Mouse (Mus musculus): ENCODE measurements at regions not wholly inside any gene's neighbourhood (a gene's known extent, or its start where the extent isn't known, plus 50 kb on each side); places are given as distances from the start of the nearest gene placed in this dataset.

DNA sequence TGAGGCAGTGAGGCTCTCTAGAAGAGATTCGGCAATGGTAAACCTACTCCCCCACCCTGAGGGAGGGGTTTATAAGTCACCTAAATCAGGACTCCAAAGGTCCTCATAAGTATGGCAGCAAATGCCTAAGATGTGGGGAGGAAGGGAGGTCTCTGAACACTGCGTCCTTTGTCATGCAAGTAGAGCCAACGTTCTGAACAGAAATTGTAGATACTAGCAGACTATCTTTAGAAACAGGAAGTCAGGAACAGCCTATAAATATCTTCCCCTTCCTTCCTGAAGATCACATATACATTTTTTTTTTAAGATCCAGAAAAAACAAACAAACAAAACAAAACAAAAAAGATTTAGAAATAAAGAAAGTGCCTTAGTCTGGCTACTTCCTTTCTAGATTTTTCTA is 169.7 kb upstream of the Dyrk2 start:
- no peaks in the 10 kb centered on the region for H3K27me3 ChIP-seq (ENCODE audit: control insufficient read depth, insufficient read depth, low read length)
- no peaks in the 10 kb centered on the region for H3K4me1 ChIP-seq (ENCODE audit: control insufficient read depth, insufficient read depth, low read length)
- no peaks in the 10 kb centered on the region for H3K36me3 ChIP-seq (ENCODE audit: control insufficient read depth, insufficient read depth, low read length)
- no peaks in the 10 kb centered on the region for H3K9me3 ChIP-seq (ENCODE audit: control insufficient read depth, low read length)
- H3K4me3 ChIP-seq (ENCODE audit: low read depth, low read length) = no peak overlapping the region
- H3K9ac ChIP-seq (replicated peaks; ENCODE audit: low read depth, low read length) = no peak overlapping the region
- H3K27ac ChIP-seq (ENCODE audit: low read depth, low read length) = no peak overlapping the region
- ATAC-seq (ENCODE audit: low read depth) = no peak
- H3K4me2 ChIP-seq (ENCODE audit: low read depth, low read length) = no peak overlapping the region
- 70% methylated on average over 3 of the region's 3 CpGs for WGBS

DNA sequence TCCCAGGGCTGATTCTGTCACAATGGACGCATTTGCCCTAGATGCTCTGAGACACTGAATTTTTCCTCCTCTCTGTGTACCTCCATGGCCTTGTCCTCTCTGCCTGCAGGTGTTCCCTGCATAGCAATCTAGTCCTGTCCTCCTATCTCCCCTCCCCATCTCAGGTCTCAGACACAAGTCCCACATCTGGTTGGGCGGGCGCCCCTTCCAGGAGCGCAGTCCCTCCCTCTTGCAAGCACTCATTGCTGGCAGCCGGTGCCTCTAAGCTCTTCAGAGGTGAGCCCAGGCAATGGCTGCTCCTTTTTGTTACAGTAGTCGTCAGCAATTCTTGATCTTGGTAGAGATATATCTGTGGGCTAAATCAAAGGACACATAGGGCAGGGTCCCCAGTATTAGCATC is 169.0 kb upstream of the Dyrk2 start:
- 93% methylated on average over 6 of the region's 6 CpGs for WGBS
- H3K9me3 ChIP-seq (ENCODE audit: control insufficient read depth, low read length) = no peaks in the 10 kb centered on the region
- no peak overlapping the region for H3K9ac ChIP-seq (replicated peaks; ENCODE audit: low read depth, low read length)
- H3K27ac ChIP-seq (ENCODE audit: low read depth, low read length) = no peak overlapping the region
- no peak overlapping the region for H3K4me2 ChIP-seq (ENCODE audit: low read depth, low read length)
- no peaks in the 10 kb centered on the region for H3K36me3 ChIP-seq (ENCODE audit: control insufficient read depth, insufficient read depth, low read length)
- no peaks in the 10 kb centered on the region for H3K4me1 ChIP-seq (ENCODE audit: control insufficient read depth, insufficient read depth, low read length)
- no peak overlapping the region for H3K4me3 ChIP-seq (ENCODE audit: low read depth, low read length)
- ATAC-seq (ENCODE audit: low read depth) = no peak
- no peaks in the 10 kb centered on the region for H3K27me3 ChIP-seq (ENCODE audit: control insufficient read depth, insufficient read depth, low read length)

DNA sequence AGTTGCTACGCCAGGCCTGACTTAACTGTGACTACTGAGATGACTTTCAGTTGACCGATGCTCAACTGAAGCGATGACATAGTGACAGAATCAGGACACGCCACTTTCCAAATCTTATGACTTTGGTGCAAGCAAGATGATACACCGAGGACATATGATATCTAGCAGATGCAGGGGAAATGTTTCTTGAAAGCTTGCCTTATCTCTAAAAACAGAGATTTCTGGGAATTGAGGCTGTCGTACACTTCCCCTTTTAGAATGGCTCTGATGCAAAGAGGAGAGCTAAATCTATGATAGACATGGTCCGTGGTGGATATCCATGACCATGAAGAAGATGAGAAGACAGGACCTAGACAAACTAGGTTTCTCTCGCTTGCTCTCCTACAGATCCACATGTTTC is 167.8 kb upstream of the Dyrk2 start:
- H3K27ac ChIP-seq (ENCODE audit: low read depth, low read length) = no peak overlapping the region
- H3K27me3 ChIP-seq (ENCODE audit: control insufficient read depth, insufficient read depth, low read length) = no peaks in the 10 kb centered on the region
- no peaks in the 10 kb centered on the region for H3K36me3 ChIP-seq (ENCODE audit: control insufficient read depth, insufficient read depth, low read length)
- ATAC-seq (ENCODE audit: low read depth) = no peak
- H3K9me3 ChIP-seq (ENCODE audit: control insufficient read depth, low read length) = no peaks in the 10 kb centered on the region
- 97% methylated on average over 8 of the region's 8 CpGs for WGBS
- H3K4me3 ChIP-seq (ENCODE audit: low read depth, low read length) = no peak overlapping the region
- no peak overlapping the region for H3K9ac ChIP-seq (replicated peaks; ENCODE audit: low read depth, low read length)
- no peak overlapping the region for H3K4me2 ChIP-seq (ENCODE audit: low read depth, low read length)
- no peaks in the 10 kb centered on the region for H3K4me1 ChIP-seq (ENCODE audit: control insufficient read depth, insufficient read depth, low read length)

DNA sequence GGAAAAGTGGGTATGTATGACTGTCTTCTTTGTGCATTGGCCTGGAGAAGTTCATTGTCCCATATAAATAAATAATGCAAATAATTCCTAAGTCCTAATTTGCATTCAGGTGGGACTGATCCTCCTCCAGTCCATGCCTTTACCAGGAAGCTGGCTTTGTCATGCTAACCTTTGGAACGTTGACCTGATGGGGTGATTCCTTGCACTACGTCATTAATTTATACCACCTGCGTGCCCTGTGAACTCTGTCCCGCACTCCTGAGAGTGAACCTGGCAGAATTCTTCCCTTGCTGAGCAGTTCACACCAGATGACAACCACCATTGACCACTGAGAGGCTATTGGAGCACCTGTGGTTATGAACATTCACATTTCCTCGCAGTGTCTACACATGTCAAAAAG is 165.9 kb upstream of the Dyrk2 start:
- Histone ChIP-seq H3K9me3 (ENCODE audit: control insufficient read depth, low read length) (no peaks in the 10 kb centered on the region), H3K36me3 (ENCODE audit: control insufficient read depth, insufficient read depth, low read length) (no peaks in the 10 kb centered on the region), H3K27ac (ENCODE audit: low read depth, low read length) (no peak overlapping the region), H3K4me1 (ENCODE audit: control insufficient read depth, insufficient read depth, low read length) (no peaks in the 10 kb centered on the region), H3K27me3 (ENCODE audit: control insufficient read depth, insufficient read depth, low read length) (no peaks in the 10 kb centered on the region), H3K9ac (replicated peaks; ENCODE audit: low read depth, low read length) (no peak overlapping the region), H3K4me3 (ENCODE audit: low read depth, low read length) (no peak overlapping the region), H3K4me2 (ENCODE audit: low read depth, low read length) (no peak overlapping the region)
- 86% methylated on average over 5 of the region's 5 CpGs for WGBS
- ATAC-seq (ENCODE audit: low read depth) = no peak

DNA sequence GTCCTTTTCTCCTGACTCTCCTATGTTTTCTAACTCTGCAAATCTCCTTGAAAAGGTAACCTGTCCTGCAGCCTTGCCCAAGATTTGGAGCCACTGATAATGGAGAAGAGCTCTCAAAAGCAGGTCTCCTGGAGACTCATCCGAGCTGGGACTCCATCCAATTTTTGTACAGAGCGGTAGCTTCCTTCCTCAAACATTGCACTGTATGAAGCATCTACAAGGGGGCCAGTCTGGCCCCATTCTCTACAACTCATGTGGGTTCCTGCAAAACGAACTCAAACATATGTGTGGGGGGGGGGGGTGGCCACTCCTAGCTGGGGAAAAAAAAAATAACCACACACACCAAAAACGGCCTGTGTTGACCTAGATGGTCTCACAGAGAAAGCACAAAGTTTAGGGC is 164.4 kb upstream of the Dyrk2 start:
- Histone ChIP-seq H3K27ac (ENCODE audit: low read depth, low read length) (no peak overlapping the region), H3K36me3 (ENCODE audit: control insufficient read depth, insufficient read depth, low read length) (no peaks in the 10 kb centered on the region), H3K4me2 (ENCODE audit: low read depth, low read length) (no peak overlapping the region), H3K4me1 (ENCODE audit: control insufficient read depth, insufficient read depth, low read length) (no peaks in the 10 kb centered on the region), H3K27me3 (ENCODE audit: control insufficient read depth, insufficient read depth, low read length) (no peaks in the 10 kb centered on the region), H3K4me3 (ENCODE audit: low read depth, low read length) (no peak overlapping the region), H3K9me3 (ENCODE audit: control insufficient read depth, low read length) (no peaks in the 10 kb centered on the region), H3K9ac (replicated peaks; ENCODE audit: low read depth, low read length) (no peak overlapping the region)
- 89% methylated on average over 4 of the region's 4 CpGs for WGBS
- no peak for ATAC-seq (ENCODE audit: low read depth)

DNA sequence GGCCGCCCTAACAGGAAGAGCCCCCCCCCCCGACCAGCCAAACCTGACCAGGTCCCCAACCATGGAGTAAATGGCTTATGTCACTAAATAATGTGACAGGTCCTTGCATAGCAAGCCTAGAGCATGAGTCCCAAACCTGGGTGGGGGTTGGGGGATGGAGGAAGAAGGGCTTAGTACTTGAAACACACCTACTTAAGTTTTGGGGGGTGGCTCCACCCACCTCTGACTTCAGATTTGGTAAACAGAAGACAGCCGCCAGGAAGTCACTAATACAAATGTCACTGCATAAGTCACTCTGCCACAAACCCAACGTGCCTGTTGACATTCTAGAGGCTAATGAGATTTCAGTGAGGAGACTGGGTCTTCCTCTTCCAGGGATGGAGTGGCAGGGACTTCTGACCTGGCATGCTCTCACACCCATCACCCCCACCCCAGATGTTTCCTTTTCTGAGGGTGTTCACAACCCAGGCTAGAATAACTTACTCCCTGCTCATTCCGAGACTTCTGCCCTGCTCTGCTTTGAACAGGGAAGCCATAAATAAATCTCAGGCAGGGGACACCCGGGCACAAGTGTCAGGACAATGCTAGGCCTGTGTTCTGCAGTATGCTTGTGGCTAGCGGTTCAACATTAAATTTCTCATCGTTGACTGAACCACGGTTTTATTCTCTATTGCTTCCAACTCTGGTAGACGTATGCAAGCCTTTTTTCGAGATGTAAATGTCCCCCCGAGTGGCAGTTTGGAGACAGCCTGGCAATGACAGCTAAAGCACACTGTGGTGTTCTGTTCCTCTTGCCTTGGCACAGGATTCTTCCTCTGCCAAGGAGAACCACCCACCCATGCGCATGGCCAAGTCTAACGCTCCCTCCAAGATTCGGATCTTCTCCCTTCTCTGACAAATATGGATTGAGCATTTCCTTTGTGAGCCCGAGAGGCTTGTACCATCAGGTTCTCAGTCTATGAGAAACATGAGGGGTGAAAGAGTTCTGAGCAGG is 161.6 kb upstream of the Dyrk2 start:
- 52% methylated on average over 16 of the region's 16 CpGs for WGBS
- no peak overlapping the region for H3K9ac ChIP-seq (replicated peaks; ENCODE audit: low read depth, low read length)
- no peak overlapping the region for H3K27ac ChIP-seq (ENCODE audit: low read depth, low read length)
- H3K4me2 ChIP-seq (ENCODE audit: low read depth, low read length) = no peak overlapping the region
- no peaks in the 10 kb centered on the region for H3K9me3 ChIP-seq (ENCODE audit: control insufficient read depth, low read length)
- H3K4me1 ChIP-seq (ENCODE audit: control insufficient read depth, insufficient read depth, low read length) = no peaks in the 10 kb centered on the region
- H3K4me3 ChIP-seq (ENCODE audit: low read depth, low read length) = no peak overlapping the region
- ATAC-seq (ENCODE audit: low read depth) = no peak
- no peaks in the 10 kb centered on the region for H3K36me3 ChIP-seq (ENCODE audit: control insufficient read depth, insufficient read depth, low read length)
- H3K27me3 ChIP-seq (ENCODE audit: control insufficient read depth, insufficient read depth, low read length) = no peaks in the 10 kb centered on the region

DNA sequence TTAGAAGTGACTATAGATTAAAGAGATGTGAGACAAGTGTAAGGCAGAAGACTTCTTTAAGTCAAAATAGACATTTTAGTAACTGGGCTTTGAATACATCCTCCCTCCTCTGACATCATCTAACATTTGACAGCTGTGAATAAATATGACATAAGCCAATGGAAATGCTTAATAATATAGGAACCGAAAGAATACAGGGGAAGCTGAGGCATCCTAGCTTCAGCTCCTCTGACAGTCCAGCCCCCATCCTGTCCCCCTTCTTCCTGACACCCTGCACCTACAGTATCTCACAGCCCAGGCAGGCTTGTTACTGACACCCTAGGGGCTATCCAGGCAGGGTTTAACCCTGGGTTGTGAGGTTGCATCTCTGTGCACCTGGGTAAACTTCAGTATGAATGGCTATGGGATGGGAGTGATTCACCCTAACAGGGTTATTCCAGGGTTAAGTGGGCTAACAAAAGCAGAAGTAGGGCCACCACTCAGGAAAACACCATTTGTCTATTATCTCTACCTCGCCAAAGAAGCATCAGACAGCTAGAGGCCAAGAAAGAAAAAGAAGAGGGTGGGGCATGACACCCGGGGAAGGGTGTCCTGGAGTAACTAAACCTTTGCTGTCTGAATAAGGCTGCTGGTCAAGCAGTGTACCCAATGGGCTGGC is 158.6 kb upstream of the Dyrk2 start:
- Histone ChIP-seq H3K4me3 (ENCODE audit: low read depth, low read length) (no peak overlapping the region), H3K4me2 (ENCODE audit: low read depth, low read length) (no peak overlapping the region), H3K36me3 (ENCODE audit: control insufficient read depth, insufficient read depth, low read length) (no peaks in the 10 kb centered on the region), H3K9ac (replicated peaks; ENCODE audit: low read depth, low read length) (no peak overlapping the region), H3K27ac (ENCODE audit: low read depth, low read length) (no peak overlapping the region), H3K4me1 (ENCODE audit: control insufficient read depth, insufficient read depth, low read length) (no peaks in the 10 kb centered on the region), H3K9me3 (ENCODE audit: control insufficient read depth, low read length) (no peaks in the 10 kb centered on the region), H3K27me3 (ENCODE audit: control insufficient read depth, insufficient read depth, low read length) (no peaks in the 10 kb centered on the region)
- ATAC-seq (ENCODE audit: low read depth) = no peak
- 66% methylated on average over 3 of the region's 3 CpGs for WGBS

DNA sequence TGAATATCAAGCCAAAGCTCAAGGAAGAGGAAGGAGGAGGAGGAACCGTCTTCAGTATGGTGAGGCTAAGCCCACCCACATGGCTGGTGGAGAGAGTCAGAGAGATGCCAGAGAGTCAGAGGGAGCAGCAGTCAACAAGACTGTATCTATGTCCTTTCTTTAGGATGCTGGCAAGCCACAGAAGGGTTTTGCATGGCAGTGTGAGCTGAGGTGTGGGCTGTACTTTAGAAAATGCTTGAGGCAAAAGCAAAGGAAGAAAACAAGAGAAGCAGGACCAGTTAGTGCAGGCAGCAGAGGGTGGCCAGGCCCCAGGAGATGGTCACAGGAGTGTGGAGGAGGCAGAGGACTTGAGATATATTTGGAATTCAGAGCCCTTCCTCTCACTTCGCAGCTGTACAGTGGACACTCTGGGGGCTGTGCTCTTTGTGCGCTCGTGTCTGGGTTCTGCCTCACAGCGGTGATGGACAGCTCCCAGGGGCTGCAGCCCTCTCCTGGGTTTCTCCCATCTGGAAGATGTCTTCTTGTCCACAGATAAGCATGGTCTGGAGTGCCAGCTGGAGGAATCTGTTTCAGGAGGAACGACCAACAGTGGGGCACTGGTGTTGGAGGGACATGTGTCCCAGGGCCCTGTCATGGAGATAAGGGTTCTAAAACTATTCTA is 157.4 kb upstream of the Dyrk2 start:
- Histone ChIP-seq H3K4me2 (ENCODE audit: low read depth, low read length) (no peak overlapping the region), H3K9me3 (ENCODE audit: control insufficient read depth, low read length) (no peaks in the 10 kb centered on the region), H3K9ac (replicated peaks; ENCODE audit: low read depth, low read length) (no peak overlapping the region), H3K27ac (ENCODE audit: low read depth, low read length) (no peak overlapping the region), H3K4me3 (ENCODE audit: low read depth, low read length) (no peak overlapping the region), H3K36me3 (ENCODE audit: control insufficient read depth, insufficient read depth, low read length) (no peaks in the 10 kb centered on the region), H3K4me1 (ENCODE audit: control insufficient read depth, insufficient read depth, low read length) (no peaks in the 10 kb centered on the region), H3K27me3 (ENCODE audit: control insufficient read depth, insufficient read depth, low read length) (no peaks in the 10 kb centered on the region)
- 60% methylated on average over 6 of the region's 6 CpGs for WGBS
- no peak for ATAC-seq (ENCODE audit: low read depth)

DNA sequence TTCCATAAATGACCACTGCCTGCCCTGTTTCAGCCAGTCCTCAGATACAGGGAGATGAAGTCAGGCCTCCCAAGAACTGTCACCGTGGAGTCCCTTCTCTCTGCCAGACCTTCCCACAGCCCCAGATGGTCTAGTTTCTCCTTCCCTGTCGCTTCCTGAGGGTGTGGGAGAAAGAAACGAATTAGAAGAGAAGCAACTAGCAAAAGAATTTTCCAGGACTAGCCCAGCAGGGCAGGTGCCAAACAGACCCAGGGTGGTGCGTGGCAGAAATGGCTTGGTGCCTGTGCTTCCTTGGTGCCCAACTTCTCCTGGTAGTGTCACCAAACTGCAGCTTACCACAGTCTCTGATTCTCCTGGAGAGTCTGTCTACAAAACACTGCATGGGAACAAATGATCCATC is 156.3 kb upstream of the Dyrk2 start:
- no peak overlapping the region for H3K9ac ChIP-seq (replicated peaks; ENCODE audit: low read depth, low read length)
- H3K36me3 ChIP-seq (ENCODE audit: control insufficient read depth, insufficient read depth, low read length) = no peaks in the 10 kb centered on the region
- WGBS = 81% methylated on average over 4 of the region's 4 CpGs
- no peaks in the 10 kb centered on the region for H3K27me3 ChIP-seq (ENCODE audit: control insufficient read depth, insufficient read depth, low read length)
- no peak overlapping the region for H3K4me3 ChIP-seq (ENCODE audit: low read depth, low read length)
- H3K27ac ChIP-seq (ENCODE audit: low read depth, low read length) = no peak overlapping the region
- H3K4me2 ChIP-seq (ENCODE audit: low read depth, low read length) = no peak overlapping the region
- H3K4me1 ChIP-seq (ENCODE audit: control insufficient read depth, insufficient read depth, low read length) = no peaks in the 10 kb centered on the region
- H3K9me3 ChIP-seq (ENCODE audit: control insufficient read depth, low read length) = no peaks in the 10 kb centered on the region
- no peak for ATAC-seq (ENCODE audit: low read depth)

Measured in neural tube, embryonic 14.5 days (tissue).